1 mouse cellular context compared by ENCODE assay signal in genomic region chr1:82726482-82726881, GRCm38 (mm10).
TF ChIP-seq lines count a peak whose summit lies in the region.

No protein-coding gene starts in this region.

TF ChIP-seq in CH12.LX, 34 proteins besides CTCF, POLR2A, EP300 and RAD21 (continued from another document):
- TF ChIP-seq NRF1 (IDR thresholded peaks at IDR 0.05; ENCODE audit: low read depth, low read length) (no peak), TBP (conservative IDR thresholded peaks at IDR 0.05; ENCODE audit: low read depth, low read length) (no peak), SMC3 (IDR thresholded peaks at IDR 0.05; ENCODE audit: low read depth, low read length) (no peak), MEF2A (IDR thresholded peaks at IDR 0.05; ENCODE audit: borderline replicate concordance, low read depth, low read length) (no peak), TCF12 (IDR thresholded peaks at IDR 0.05; ENCODE audit: low read depth, low read length) (no peak), POLR2AphosphoS2 (IDR thresholded peaks at IDR 0.05; ENCODE audit: low read depth, low read length) (no peak), NELFE (IDR thresholded peaks at IDR 0.05; ENCODE audit: low read depth, low read length) (no peak), UBTF (IDR thresholded peaks at IDR 0.05; ENCODE audit: low read depth, low read length) (no peak), ELF1 (IDR thresholded peaks at IDR 0.05; ENCODE audit: low read depth, low read length) (no peak), USF1 (IDR thresholded peaks at IDR 0.05; ENCODE audit: low read depth, low read length) (no peak), E2F4 (IDR thresholded peaks at IDR 0.05; ENCODE audit: insufficient replicate concordance, low read depth, low read length) (no peak), KAT2A (IDR thresholded peaks at IDR 0.05; ENCODE audit: insufficient replicate concordance, low read length) (no peak)
